Mouse (Mus musculus): Measurements from ENCODE around the gene Anapc11. TPM values are rescaled to one million over a fixed set of nuclear protein-coding genes. Genes with fewer than 3 reads are reported as not detected.

Gene Anapc11
- polyA plus RNA-seq, 1 experiment from 2014 or later = 210 TPM

- Histone ChIP-seq H3K36me3 (ENCODE audit: control insufficient read depth, insufficient read depth, low read length) (peaks cover 80% of the 10 kb centered on the region), H3K4me3 (replicated peaks; ENCODE audit: low read depth, low read length) (no peak overlapping the region), H3K9ac (replicated peaks; ENCODE audit: low read length) (no peak overlapping the region), H3K27ac (replicated peaks; ENCODE audit: low read depth, low read length) (no peak overlapping the region), H3K4me1 (ENCODE audit: control insufficient read depth, insufficient read depth, low read length) (no peaks in the 10 kb centered on the region), H3K27me3 (ENCODE audit: control insufficient read depth, insufficient read depth, low read length) (no peaks in the 10 kb centered on the region), H3K9me3 (ENCODE audit: control insufficient read depth, low read length) (no peaks in the 10 kb centered on the region), H3K4me2 (ENCODE audit: low read length) (no peak overlapping the region)
- ATAC-seq (ENCODE audit: low FRiP score, low TSS enrichment) (no peak), DNase-seq (no peak)
- WGBS = 32% methylated on average over 8 of the region's 8 CpGs
Observed at GRCm38 (mm10) chr11:120609250-120609649, 11.0 kb downstream of the Anapc11 start.

- Histone ChIP-seq H3K9me3 (ENCODE audit: control insufficient read depth, low read length) (no peaks in the 10 kb centered on the region), H3K4me3 (replicated peaks; ENCODE audit: low read depth, low read length) (no peak overlapping the region), H3K36me3 (ENCODE audit: control insufficient read depth, insufficient read depth, low read length) (peaks cover 71% of the 10 kb centered on the region), H3K27ac (replicated peaks; ENCODE audit: low read depth, low read length) (no peak overlapping the region), H3K27me3 (ENCODE audit: control insufficient read depth, insufficient read depth, low read length) (no peaks in the 10 kb centered on the region), H3K4me2 (ENCODE audit: low read length) (no peak overlapping the region), H3K9ac (replicated peaks; ENCODE audit: low read length) (no peak overlapping the region), H3K4me1 (ENCODE audit: control insufficient read depth, insufficient read depth, low read length) (no peaks in the 10 kb centered on the region)
- 83% methylated on average over 9 of the region's 9 CpGs for WGBS
- DNase-seq (no peak), ATAC-seq (ENCODE audit: low FRiP score, low TSS enrichment) (no peak)
Observed at GRCm38 (mm10) chr11:120610477-120611046, 12.3 kb downstream of the Anapc11 start.

- WGBS = 49% methylated on average over 6 of the region's 6 CpGs
- peaks cover 54% of the 10 kb centered on the region for H3K36me3 ChIP-seq (ENCODE audit: control insufficient read depth, insufficient read depth, low read length)
- ATAC-seq (ENCODE audit: low FRiP score, low TSS enrichment) (0 out of 2 replicates have a peak, but pooled peaks have one; percentile 21), DNase-seq (peak; percentile 74)
- no peak overlapping the region for H3K4me3 ChIP-seq (replicated peaks; ENCODE audit: low read depth, low read length)
- H3K4me2 ChIP-seq (ENCODE audit: low read length) = no peak overlapping the region
- no peaks in the 10 kb centered on the region for H3K9me3 ChIP-seq (ENCODE audit: control insufficient read depth, low read length)
- H3K27ac ChIP-seq (replicated peaks; ENCODE audit: low read depth, low read length) = no peak overlapping the region
- H3K27me3 ChIP-seq (ENCODE audit: control insufficient read depth, insufficient read depth, low read length) = no peaks in the 10 kb centered on the region
- no peak overlapping the region for H3K9ac ChIP-seq (replicated peaks; ENCODE audit: low read length)
- peaks cover 7% of the 10 kb centered on the region for H3K4me1 ChIP-seq (ENCODE audit: control insufficient read depth, insufficient read depth, low read length)
Observed at GRCm38 (mm10) chr11:120612763-120613162, 14.5 kb downstream of the Anapc11 start.

GRCm38 (mm10) chr11:120613481-120613972, 15.3 kb downstream of the Anapc11 start:
- Histone ChIP-seq H3K36me3 (ENCODE audit: control insufficient read depth, insufficient read depth, low read length) (peaks cover 59% of the 10 kb centered on the region), H3K9me3 (ENCODE audit: control insufficient read depth, low read length) (no peaks in the 10 kb centered on the region), H3K4me3 (replicated peaks; ENCODE audit: low read depth, low read length) (no peak overlapping the region), H3K4me1 (ENCODE audit: control insufficient read depth, insufficient read depth, low read length) (peaks cover 7% of the 10 kb centered on the region), H3K9ac (replicated peaks; ENCODE audit: low read length) (no peak overlapping the region), H3K4me2 (ENCODE audit: low read length) (no peak overlapping the region), H3K27ac (replicated peaks; ENCODE audit: low read depth, low read length) (no peak overlapping the region), H3K27me3 (ENCODE audit: control insufficient read depth, insufficient read depth, low read length) (no peaks in the 10 kb centered on the region)
- 90% methylated on average over 10 of the region's 10 CpGs for WGBS
- ATAC-seq (ENCODE audit: low FRiP score, low TSS enrichment) (no peak), DNase-seq (no peak)

- Histone ChIP-seq H3K4me3 (replicated peaks; ENCODE audit: low read depth, low read length) (no peak overlapping the region), H3K27me3 (ENCODE audit: control insufficient read depth, insufficient read depth, low read length) (no peaks in the 10 kb centered on the region), H3K27ac (replicated peaks; ENCODE audit: low read depth, low read length) (no peak overlapping the region), H3K9ac (replicated peaks; ENCODE audit: low read length) (no peak overlapping the region), H3K4me2 (ENCODE audit: low read length) (no peak overlapping the region), H3K36me3 (ENCODE audit: control insufficient read depth, insufficient read depth, low read length) (peaks cover 64% of the 10 kb centered on the region), H3K9me3 (ENCODE audit: control insufficient read depth, low read length) (no peaks in the 10 kb centered on the region), H3K4me1 (ENCODE audit: control insufficient read depth, insufficient read depth, low read length) (peaks cover 7% of the 10 kb centered on the region)
- ATAC-seq (ENCODE audit: low FRiP score, low TSS enrichment) = no peak
- 85% methylated on average over 8 of the region's 8 CpGs for WGBS
- DNase-seq = no peak
Observed at GRCm38 (mm10) chr11:120613976-120614375, 15.8 kb downstream of the Anapc11 start.

GRCm38 (mm10) chr11:120615167-120615566, 16.9 kb downstream of the Anapc11 start:
- WGBS = 93% methylated on average over 6 of the region's 6 CpGs
- ATAC-seq (ENCODE audit: low FRiP score, low TSS enrichment) (no peak), DNase-seq (no peak)
- Histone ChIP-seq H3K4me2 (ENCODE audit: low read length) (no peak overlapping the region), H3K9me3 (ENCODE audit: control insufficient read depth, low read length) (no peaks in the 10 kb centered on the region), H3K27me3 (ENCODE audit: control insufficient read depth, insufficient read depth, low read length) (no peaks in the 10 kb centered on the region), H3K9ac (replicated peaks; ENCODE audit: low read length) (no peak overlapping the region), H3K4me1 (ENCODE audit: control insufficient read depth, insufficient read depth, low read length) (peaks cover 7% of the 10 kb centered on the region), H3K4me3 (replicated peaks; ENCODE audit: low read depth, low read length) (no peak overlapping the region), H3K36me3 (ENCODE audit: control insufficient read depth, insufficient read depth, low read length) (peaks cover 65% of the 10 kb centered on the region), H3K27ac (replicated peaks; ENCODE audit: low read depth, low read length) (no peak overlapping the region)

- peaks cover 65% of the 10 kb centered on the region for H3K36me3 ChIP-seq (ENCODE audit: control insufficient read depth, insufficient read depth, low read length)
Observed at GRCm38 (mm10) chr11:120615606-120616203, 17.5 kb downstream of the Anapc11 start.

GRCm38 (mm10) chr11:120616617-120617294, 18.5 kb downstream of the Anapc11 start:
- 44% methylated on average over 4 of the region's 4 CpGs for WGBS

More at GRCm38 (mm10) chr11:120615606-120616203, 17.5 kb downstream of the Anapc11 start:
- no peak overlapping the region for H3K9ac ChIP-seq (replicated peaks; ENCODE audit: low read length)
- H3K4me2 ChIP-seq (ENCODE audit: low read length) = no peak overlapping the region
- H3K4me3 ChIP-seq (replicated peaks; ENCODE audit: low read depth, low read length) = no peak overlapping the region
- H3K27me3 ChIP-seq (ENCODE audit: control insufficient read depth, insufficient read depth, low read length) = no peaks in the 10 kb centered on the region
- DNase-seq (no peak), ATAC-seq (ENCODE audit: low FRiP score, low TSS enrichment) (no peak)
- 89% methylated on average over 11 of the region's 11 CpGs for WGBS
- no peak overlapping the region for H3K27ac ChIP-seq (replicated peaks; ENCODE audit: low read depth, low read length)
- peaks cover 7% of the 10 kb centered on the region for H3K4me1 ChIP-seq (ENCODE audit: control insufficient read depth, insufficient read depth, low read length)
- H3K9me3 ChIP-seq (ENCODE audit: control insufficient read depth, low read length) = no peaks in the 10 kb centered on the region

More at GRCm38 (mm10) chr11:120616617-120617294, 18.5 kb downstream of the Anapc11 start:
- H3K4me3 ChIP-seq (replicated peaks; ENCODE audit: low read depth, low read length) = peak overlapping the region; percentile 62
- H3K36me3 ChIP-seq (ENCODE audit: control insufficient read depth, insufficient read depth, low read length) = peaks cover 65% of the 10 kb centered on the region
- ATAC-seq (ENCODE audit: low FRiP score, low TSS enrichment) = no peak
- peaks cover 7% of the 10 kb centered on the region for H3K4me1 ChIP-seq (ENCODE audit: control insufficient read depth, insufficient read depth, low read length)
- peak overlapping the region; percentile 83 for H3K27ac ChIP-seq (replicated peaks; ENCODE audit: low read depth, low read length)
- no peaks in the 10 kb centered on the region for H3K27me3 ChIP-seq (ENCODE audit: control insufficient read depth, insufficient read depth, low read length)
- no peak for DNase-seq
- no peaks in the 10 kb centered on the region for H3K9me3 ChIP-seq (ENCODE audit: control insufficient read depth, low read length)
- H3K9ac ChIP-seq (replicated peaks; ENCODE audit: low read length) = peak overlapping the region; percentile 75
- peak overlapping the region; percentile 72 for H3K4me2 ChIP-seq (ENCODE audit: low read length)
